Comparison of ENCODE assay signal across 8 mouse cellular contexts in the genomic region with DNA sequence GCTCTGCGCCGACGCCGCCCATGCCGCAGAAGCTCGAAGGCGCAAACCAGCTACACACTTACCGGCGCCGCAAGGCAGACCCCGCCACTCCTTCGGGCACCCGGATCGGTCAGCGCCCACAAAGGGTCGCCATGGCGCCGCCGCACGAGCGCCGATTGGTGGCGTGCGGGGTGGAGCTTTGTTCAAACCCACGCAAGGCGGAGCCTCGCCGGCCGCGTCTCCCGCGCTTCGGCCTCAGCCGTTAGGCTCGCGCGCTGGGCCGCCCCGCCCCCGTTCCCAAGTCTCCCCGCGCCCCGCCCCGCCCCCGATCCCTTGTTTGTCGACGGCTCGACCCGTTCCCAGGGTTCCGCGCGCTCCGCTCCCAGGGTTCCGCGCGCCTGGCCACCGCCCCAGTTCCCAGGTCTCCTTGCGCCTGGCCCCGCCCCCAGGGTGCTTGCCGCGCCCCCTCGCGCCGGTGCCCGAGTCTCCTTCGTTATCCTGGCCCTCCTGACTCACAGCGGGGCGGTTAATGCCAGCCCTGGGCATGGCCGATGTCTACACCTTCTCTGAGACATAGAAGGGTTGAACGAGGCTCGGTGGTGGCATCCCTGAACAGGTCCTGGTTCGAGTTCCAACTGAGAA. TPM values are rescaled to one million over a fixed set of nuclear protein-coding genes. Genes with fewer than 3 reads are reported as not detected.
DNase-seq lines count a peak whose midpoint lies in the region; ATAC-seq lines count a peak whose summit lies in the region.

A gene (minus strand): TSS at position 180 of the 621 bp plus-strand sequence.

- peak within 1 kb of the TSS; percentile 86 for H3K4me2 ChIP-seq in hindbrain, embryonic 13.5 days

- no peaks in the 10 kb centered on the region for H3K27me3 ChIP-seq in hindbrain, embryonic 13.5 days

- ATAC-seq in hindbrain, embryonic 13.5 days (ENCODE audit: low FRiP score) = peak; percentile 98

- H3K9me3 ChIP-seq in hindbrain, embryonic 13.5 days = no peaks in the 10 kb centered on the region

- peak within 1 kb of the TSS; percentile 91 for H3K9ac ChIP-seq in hindbrain, embryonic 13.5 days

- H3K4me3 ChIP-seq in hindbrain, embryonic 13.5 days = peak within 1 kb of the TSS; percentile 78

- under 1% methylated on average over 62 of the region's 72 CpGs for WGBS in hindbrain, embryonic 13.5 days

- H3K4me1 ChIP-seq in hindbrain, embryonic 13.5 days (replicated peaks) = peaks cover 59% of the 10 kb centered on the region

- H3K36me3 ChIP-seq in hindbrain, embryonic 13.5 days = peaks cover 42% of the 10 kb centered on the region

- H3K27ac ChIP-seq in hindbrain, embryonic 13.5 days = peak within 1 kb of the TSS; percentile 94

- peak; percentile 100 for DNase-seq in NIH3T3 (ENCODE audit: low read depth)
- DNase-seq in cerebellum, postnatal 10 days = peak; percentile 100
- peak; percentile 94 to 96 for DNase-seq in frontal cortex, postnatal 14 days (ENCODE audit: low spot score in 2 of 2)
- DNase-seq in layer of hippocampus, postnatal 25 days (ENCODE audit: extremely low spot score in 1 of 2, low spot score in 1 of 2) = peak; percentile 95
- DNase-seq in lung, postnatal 25 days (ENCODE audit: low spot score) = peak; percentile 97
- peak; percentile 98 for DNase-seq in retina, embryonic 14.5 days (ENCODE audit: low spot score)
- DNase-seq in thymus, postnatal 4 days = peak; percentile 99

RNA-seq across cellular contexts. Expression of the gene that starts here (rescaled TPM):
- polyA plus RNA-seq in hindbrain, embryonic 13.5 days (2015; fragmentation: Nextera tagmentation; extraction: Ambion mirVana) = 55.3 and 60.5 TPM in 2 replicates
- 1 to 10 TPM; 8.0 to 9.7 TPM for total RNA-seq in layer of hippocampus, postnatal 25 days (2021)

Comparison
In these comparisons a context has a peak if more than half of its experiments do, and no peak if none do; other contexts are left out.
1. Peak in every context shown above with its lines: DNase-seq, ATAC-seq, H3K4me3 ChIP-seq and H3K27ac ChIP-seq.